Mouse (Mus musculus) urinary bladder, postnatal 36 days (tissue): ENCODE results near the gene Atp13a3.
"Not testable (repeated sequence)": the region's sequence is repeated elsewhere in the genome, so short reads cannot be mapped to it uniquely, and the experiment has no call there.

Experiments used
- DNase-seq, 2 experiments: peaks; one replicate each; pipeline ENCODE4 v3.0.0; 2022; ENCODE audit warnings: low spot score in 2 of 2, mixed read lengths in 1 of 2

The Atp13a3 gene

GRCm38 (mm10) chr16:30353489-30353888, 52.3 kb downstream of the Atp13a3 start:
- DNase-seq = not testable (repeated sequence)

GRCm38 (mm10) chr16:30314236-30314635, 91.5 kb downstream of the Atp13a3 start:
- DNase-seq = no peak

DNA sequence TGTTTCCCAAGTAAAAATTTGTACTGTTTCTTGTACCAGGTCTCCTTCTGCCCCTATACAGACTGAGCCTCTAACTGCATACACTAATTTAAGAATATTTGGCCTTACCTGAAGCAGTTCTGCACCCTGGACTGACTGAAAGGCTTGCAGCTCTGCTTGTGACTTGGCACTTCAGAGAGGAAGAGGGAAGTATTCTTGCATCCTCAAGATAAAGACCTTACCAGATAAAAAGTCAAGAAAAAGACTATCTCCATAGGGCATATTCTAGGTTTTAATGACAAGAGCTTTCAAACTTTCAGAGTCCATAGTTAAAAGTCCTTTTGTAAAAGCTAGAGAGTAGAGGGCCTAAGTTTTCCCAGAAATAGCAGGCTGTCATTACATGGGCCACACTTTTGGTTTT, 95.1 kb downstream of the Atp13a3 start, which contains the start of gene Gp5:
Gp5 (minus strand) TSS at position 133 of the 400 bp plus-strand sequence.
- no peak for DNase-seq

DNA sequence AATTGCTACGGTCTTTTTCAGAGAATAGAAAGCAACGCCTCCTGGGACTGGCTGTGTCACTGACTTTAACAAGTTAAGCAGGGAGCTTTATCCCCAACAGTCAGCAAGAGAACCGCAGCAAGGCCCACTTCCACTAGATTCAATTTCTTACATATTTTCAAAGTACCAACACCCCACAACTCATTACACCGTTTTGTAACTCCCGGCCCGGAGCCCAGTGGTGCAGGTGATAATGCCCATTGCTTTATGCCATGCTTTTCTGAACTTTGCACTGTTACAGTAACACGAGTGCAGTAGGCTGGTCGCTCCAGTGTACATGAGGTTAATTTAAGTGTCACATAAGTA, 95.6 kb downstream of the Atp13a3 start:
- no peak for DNase-seq

DNA sequence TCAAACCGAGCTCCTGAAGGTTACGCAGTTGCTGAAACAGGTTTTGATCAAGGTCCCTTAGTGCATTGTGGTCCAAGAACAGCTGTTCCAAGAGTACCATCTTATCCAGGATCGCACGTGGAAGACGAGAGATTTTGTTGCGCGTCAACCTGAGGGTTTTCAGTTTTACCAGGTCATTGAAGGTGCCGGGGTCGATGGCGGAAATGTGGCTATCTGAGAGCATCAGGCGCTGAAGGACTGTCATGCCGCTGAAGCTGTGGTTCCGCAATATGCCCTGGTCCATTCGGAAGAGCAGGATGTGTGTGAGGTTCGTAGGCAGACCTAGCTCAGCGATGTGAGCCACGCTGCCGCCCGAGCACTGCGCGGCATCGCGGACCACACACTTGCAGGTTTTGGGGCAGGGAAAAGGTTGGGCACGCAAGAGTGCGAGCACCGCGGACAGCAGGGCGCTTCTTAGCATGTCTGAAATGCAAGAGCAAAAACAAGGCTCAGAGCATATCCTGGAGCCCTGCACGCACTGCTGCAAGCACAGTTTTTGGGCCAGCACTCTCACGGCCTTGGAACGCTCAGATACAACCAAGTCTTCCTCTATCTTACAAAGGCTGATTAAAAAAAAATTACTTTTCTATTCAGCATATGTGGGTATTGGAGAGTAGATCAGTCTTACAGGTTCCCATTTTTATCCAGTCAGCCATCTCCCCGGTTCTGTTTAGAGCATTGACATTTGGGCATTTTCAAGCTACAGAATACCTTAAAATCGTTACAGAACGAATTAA, 96.2 kb downstream of the Atp13a3 start:
- no peak for DNase-seq

- DNase-seq = peak; percentile 23 to 26
Observed at GRCm38 (mm10) chr16:30308616-30309394, 97.0 kb downstream of the Atp13a3 start.

DNA sequence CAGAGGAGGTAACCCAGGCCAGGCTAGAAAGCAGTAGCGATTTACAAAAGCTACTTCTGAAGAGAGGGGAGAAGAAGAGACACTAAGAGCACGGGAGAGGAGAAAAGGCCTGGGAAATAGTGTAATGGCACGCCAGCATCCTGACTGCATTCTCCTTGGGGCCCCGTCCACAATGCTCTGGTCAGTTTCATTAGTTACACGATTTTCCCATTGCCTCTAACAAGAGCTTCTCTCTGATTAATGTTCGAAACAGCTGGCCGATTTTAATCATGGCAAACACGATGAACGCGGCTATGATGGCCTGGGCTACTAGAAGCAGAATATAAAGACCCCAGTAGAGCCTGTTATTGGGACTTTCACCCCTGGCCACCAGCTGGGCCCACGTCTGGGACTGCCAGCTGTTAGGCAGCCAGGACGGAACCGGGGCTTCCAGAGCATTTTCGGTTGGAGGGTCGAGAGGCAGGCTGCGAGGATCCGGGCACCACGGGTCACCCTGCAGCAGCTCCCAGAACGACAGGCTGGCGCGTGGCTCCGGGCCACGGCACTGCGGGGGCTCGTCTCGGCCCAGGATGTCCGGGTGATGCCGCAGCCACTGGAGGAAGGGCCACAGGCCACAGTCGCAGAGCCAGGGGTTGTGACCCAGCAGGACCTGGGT, 97.7 kb downstream of the Atp13a3 start:
- no peak for DNase-seq

DNA sequence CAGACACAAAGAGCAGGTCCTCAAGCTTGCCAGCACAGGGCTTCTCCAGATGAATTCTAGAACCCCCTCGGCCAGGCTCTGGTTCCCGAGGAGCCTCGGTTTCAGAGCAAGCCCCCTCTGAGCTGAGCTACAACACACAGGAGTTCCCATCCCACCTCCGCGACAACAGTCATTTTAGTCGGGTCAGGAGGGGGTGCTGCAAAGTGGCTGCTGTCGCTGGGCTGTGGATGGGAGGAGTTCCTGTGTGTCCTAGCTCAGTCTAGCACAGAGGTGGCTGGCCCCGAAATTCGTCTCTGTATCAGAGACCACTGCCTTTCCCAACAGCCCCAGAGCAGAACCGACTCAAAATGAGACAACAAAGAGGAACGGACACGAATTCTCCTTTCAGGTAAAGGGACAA, 98.5 kb downstream of the Atp13a3 start:
- DNase-seq = no peak

DNA sequence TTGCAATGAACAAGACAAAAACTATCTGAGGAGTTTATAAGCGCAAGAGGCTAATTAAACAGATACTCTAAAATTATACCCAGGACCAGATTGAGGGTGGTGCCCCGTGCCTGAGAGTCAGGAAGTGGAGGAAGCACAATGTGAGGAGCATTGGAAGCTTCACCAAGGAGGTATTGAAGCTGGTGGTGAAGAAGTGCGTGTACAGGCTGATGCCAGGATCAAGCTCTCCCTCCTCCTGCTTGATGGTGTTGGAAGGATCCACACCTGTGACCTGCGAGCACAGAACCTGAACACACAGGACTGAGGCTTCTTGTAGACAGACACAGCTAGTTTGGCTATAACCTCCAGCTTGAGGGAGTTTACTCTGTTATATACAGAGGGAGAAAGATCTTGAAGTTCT, 99.7 kb downstream of the Atp13a3 start:
- no peak for DNase-seq

- no peak for DNase-seq
Observed at GRCm38 (mm10) chr16:30304236-30304635, 101.5 kb downstream of the Atp13a3 start.

DNA sequence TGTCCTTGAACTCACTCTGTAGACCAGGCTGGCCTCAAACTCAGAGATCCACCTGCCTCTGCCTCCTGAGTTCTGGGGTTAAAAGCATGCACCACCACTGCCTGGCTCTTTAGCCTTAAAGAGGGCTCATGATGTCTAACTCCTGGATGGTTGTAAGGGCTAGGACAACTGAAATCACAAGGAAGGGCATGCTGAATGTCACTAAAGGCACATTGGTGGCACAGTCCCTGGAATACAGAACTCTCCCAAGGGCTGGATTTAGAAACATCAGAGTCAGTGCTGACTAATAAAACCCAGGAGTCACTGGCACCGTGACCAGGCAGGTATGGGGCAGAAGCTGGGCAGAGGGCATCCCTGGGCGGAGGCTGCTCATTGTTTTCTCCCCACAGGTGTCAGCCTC, 102.4 kb downstream of the Atp13a3 start:
- no peak for DNase-seq

DNA sequence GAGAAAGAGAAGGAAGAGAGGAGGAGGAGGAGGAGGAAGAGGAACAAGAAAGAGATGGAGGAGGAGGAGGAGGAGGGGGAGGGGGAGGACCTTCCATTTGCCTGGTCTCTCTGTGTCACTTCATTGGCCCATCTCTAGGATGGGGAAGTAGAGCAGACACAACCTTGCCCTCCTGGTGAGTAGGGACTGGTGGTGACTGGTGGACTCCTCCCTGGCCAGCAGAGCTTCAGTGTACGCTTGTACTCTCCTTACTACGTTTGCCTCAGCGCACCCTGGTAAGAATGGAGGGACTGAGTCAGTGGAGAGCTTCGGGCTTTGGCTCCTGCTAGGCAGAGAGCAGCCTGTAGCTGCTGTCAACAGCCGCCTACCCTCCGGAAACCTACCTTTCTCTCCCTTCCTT, 103.1 kb downstream of the Atp13a3 start:
- no peak for DNase-seq

- DNase-seq = no peak
Observed at GRCm38 (mm10) chr16:30299711-30300277, 106.0 kb downstream of the Atp13a3 start.

GRCm38 (mm10) chr16:30297450-30297849, 108.3 kb downstream of the Atp13a3 start:
- DNase-seq = no peak

GRCm38 (mm10) chr16:30296601-30297275, 109.0 kb downstream of the Atp13a3 start:
- DNase-seq = no peak

- DNase-seq = no peak
Observed at GRCm38 (mm10) chr16:30295106-30295505, 110.7 kb downstream of the Atp13a3 start.

DNA sequence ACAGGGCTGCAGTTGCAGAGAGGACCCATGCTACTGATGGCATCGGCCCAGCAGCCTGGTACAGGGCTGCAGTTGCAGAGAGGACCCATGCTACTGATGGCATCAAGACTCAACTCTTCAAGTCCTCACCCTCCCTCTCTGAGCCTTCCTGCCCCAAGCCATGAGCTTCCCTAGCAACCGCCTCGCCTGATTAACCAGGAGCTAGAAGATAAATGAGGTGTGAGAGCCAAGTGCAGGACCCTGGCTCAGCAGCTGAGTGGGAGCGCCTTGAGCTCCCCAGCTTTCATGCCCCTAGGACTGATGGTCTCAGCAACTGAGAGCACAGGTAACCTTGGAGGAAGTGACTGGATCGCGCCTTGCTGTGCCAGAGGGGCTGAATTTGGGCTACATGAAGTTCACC, 115.3 kb downstream of the Atp13a3 start:
- DNase-seq = no peak

DNA sequence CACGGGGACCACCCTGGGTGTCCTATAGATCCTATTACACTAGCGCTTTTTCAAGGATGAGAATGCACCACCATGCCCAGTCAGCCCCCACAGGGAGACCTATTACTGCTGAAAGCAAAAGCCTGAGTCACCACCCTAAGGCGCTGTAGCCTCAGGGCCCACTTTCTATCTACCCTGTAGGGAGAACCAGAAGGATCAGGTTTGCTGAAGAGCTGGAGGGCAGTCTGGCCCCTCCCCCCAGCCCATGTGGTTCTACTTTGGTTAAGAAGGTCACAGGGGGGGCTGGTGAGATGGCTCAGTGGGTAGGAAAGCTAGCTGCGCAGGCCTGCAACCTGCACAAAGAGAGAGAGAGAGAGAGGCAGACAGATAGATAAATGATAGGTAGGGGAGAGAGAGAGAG, 120.1 kb downstream of the Atp13a3 start:
- DNase-seq = no peak

DNA sequence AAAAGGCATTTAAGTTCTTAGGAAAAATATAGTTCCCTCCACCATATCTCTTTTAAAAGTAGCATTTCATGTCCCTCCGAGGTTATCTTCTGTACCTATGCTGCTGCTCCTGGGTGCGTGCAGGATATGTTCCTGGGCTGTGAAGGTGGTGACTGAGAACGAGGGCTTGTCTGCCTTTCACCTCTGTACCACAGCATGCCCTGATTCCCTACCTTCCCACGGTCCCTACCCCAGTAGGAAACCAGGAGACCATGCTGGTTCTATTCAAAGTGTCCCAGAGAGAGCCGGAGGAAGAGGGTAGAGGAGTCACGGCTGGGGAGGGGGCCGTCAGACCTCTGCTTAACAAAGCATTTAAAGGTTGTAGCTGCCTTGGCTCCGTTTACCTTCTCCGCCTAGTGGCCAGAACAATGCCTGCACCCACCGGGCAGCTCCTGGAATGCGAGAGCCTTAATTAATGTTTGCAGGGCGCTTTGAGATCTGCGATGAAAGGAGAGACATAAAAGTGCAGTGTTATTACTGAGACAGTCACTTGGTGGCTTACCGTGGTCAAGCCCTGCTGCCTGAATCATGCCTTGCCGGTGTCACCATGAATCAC, 121.9 kb downstream of the Atp13a3 start:
- peak in 1 of 2 experiments; percentile 21 for DNase-seq

DNA sequence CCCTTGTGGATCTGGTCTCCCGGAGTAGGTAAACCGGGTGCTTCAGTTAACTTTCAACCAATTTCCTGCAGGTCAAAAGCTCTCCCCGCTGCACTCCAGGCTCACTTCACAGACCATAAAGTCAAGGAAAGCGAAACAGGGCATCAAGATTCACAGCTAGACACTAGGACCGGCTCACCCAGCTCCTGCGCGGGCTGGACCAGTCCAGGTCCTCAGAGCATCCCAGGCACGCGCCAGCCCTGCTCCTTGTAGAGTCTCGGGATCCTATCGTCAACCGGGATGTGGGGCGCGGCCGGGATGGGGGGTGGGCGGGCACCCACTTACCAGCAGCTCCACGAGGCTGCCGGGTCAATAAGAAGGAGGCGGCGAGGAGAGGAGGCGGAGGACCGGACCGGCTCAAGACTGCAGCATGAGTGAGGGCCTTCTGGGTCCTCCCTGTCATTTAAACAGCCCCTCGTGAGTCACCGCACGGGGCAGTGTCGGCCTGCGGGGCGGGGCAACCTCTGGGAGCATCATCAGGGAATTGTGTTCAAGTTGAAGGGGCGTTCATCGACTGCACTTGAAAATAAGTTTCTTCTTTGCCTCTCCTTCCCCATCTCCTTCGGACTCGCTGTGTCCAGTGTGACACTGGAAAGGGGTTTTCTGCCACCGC, 122.8 kb downstream of the Atp13a3 start, which contains the start of gene Lrrc15:
Lrrc15 (minus strand) TSS at position 413 of the 652 bp plus-strand sequence.
- no peak for DNase-seq
